Mouse (Mus musculus) layer of hippocampus, adult 8-10 months (tissue): ENCODE measurements around the gene Olfr402. TPM values are rescaled to one million over a fixed set of nuclear protein-coding genes. Genes with fewer than 3 reads are reported as not detected.
"Not testable (repeated sequence)": the region's sequence is repeated elsewhere in the genome, so short reads cannot be mapped to it uniquely, and the experiment has no call there.

Experiments
- DNase-seq, 2 experiments: peaks; one replicate each; pipeline ENCODE4 v3.0.0; 2022; ENCODE audit warnings: low spot score in 2 of 2
- total RNA-seq, 4 experiments: library from RNA; stranded (reverse); gene quantifications; 2 replicates each; pipeline ENCODE4 v1.2.4; 2022

Olfr402 gene
- not detected for total RNA-seq

GRCm38 (mm10) chr11:74153229-74153628 lies at the start of gene Olfr402:
Gene Olfr402 (plus strand): TSS chr11:74153529.
- DNase-seq, result no peak

- DNase-seq, result no peak
Measured at GRCm38 (mm10) chr11:74105066-74105465, 48.3 kb upstream of the Olfr402 start.

- DNase-seq, result no peak
Measured at GRCm38 (mm10) chr11:74113412-74113811, 39.9 kb upstream of the Olfr402 start, which contains the start of gene Olfr401. Gene Olfr401 (plus strand): TSS chr11:74113712.

GRCm38 (mm10) chr11:74140001-74140400 lies 13.3 kb upstream of the Olfr402 start:
- not testable (repeated sequence) for DNase-seq

DNA sequence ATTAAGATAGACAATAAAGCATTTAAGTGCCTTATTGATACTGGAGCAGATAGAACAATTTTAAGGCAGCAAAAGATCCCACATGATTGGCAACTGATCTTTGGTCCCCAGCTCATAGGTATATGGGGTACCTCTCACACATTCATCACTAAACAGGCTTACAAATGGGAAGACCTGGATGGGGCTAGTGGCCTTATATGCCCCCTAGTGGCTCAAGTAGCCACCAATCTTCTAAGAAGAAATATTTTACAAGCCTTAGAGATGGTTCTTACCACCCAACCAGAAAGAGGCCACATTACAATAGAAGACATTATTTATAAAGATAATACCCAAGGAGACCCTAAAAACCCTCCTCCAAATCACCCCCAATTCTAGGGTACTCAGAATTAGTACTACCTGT lies 7.5 kb upstream of the Olfr402 start:
- DNase-seq, result no peak

GRCm38 (mm10) chr11:74168771-74169170 lies 15.4 kb downstream of the Olfr402 start:
- DNase-seq, result no peak

DNA sequence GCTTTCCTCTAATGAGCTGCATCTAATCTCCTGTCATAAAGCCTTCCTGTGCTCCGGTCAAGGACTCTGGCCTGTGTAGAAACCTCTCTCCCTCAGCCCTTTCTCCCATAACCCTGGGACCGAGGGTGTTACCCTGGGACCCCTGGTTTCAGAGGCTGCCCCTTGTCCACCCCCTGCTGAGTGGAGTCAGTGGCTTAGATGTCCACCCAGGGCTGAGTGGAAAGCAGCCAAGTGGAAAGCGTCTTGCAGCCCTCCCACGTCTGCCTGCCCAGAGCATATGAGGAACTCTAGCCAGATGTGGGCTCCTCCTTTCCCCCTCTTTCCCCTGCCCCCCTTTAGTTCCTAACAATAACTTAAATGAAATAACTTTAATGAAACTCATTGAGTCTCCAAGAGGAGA lies 29.8 kb downstream of the Olfr402 start:
- DNase-seq, result no peak

DNA sequence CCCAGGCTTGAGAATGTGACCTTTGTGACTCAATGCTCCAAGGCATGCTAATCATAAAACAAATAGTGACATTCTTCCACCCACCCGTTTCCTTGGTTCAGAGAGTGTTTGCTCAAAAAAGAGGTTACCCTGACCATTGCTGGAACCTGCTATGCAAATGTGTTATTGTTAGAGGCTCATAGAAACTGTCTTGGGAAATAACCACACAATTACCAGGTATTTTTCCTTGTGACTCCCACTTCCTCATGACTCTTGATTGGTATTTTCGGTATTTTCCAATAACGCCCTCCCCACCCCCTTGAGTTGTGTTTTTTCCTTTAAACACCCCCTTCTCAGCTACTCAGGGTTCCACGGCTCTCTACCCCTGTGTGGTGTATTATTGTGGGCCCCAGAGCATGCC lies 30.4 kb downstream of the Olfr402 start:
- no peak for DNase-seq

DNA sequence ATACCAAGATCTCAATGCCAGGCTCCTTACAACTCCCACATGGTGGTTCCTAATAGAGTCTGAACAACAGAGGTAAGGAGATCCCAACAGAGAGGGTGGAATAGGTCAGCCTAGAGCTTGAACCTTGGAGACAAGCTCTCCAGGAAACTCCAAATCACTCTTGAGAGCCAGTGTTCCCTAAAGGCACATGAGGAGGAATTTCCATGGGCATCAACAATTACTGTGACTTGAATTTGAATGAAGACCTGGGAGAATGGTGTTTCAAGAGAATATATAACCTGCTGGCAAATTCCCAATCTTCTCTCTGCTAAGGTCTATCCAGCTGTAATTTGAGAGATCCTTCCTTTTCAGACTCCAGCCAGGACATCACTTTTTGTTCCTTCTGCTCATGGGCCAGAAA lies 32.6 kb downstream of the Olfr402 start, which contains the start of gene Olfr403:
Gene Olfr403, plus strand, starts transcription at position 301 of the 400 bp plus-strand sequence.
- no peak for DNase-seq

Other genes starting within 250 kb of the Olfr402 start
- gene Olfr395, start 244.2 kb upstream of the Olfr402 start, total RNA-seq, result not detected
- gene Olfr23, start 216.9 kb upstream of the Olfr402 start, total RNA-seq, result not detected
- not detected for gene Olfr397, start 192.7 kb upstream of the Olfr402 start, total RNA-seq
- not detected for gene Olfr398, start 163.1 kb upstream of the Olfr402 start, total RNA-seq
- not detected for gene Olfr139, start 97.0 kb upstream of the Olfr402 start, total RNA-seq
- not detected for gene Olfr399, start 96.9 kb upstream of the Olfr402 start, total RNA-seq
- gene Zfp616, start 83.6 kb upstream of the Olfr402 start, total RNA-seq, result not detected
- gene Olfr401, start 39.8 kb upstream of the Olfr402 start, total RNA-seq, result not detected
- gene Olfr403, start 32.7 kb downstream of the Olfr402 start, total RNA-seq, result not detected
- gene Olfr43, start 57.9 kb downstream of the Olfr402 start, total RNA-seq, result not detected
- not detected for gene Olfr406, start 106.3 kb downstream of the Olfr402 start, total RNA-seq
- gene Olfr59, start 130.2 kb downstream of the Olfr402 start, total RNA-seq, result not detected
- gene Olfr410, start 184.5 kb downstream of the Olfr402 start, total RNA-seq, result not detected
- not detected for gene Olfr411, start 199.1 kb downstream of the Olfr402 start, total RNA-seq
- gene Olfr412, start 208.5 kb downstream of the Olfr402 start, total RNA-seq, result not detected